Mouse (Mus musculus): Measurements from ENCODE around the gene Ptprs. TPM values are rescaled to one million over a fixed set of nuclear protein-coding genes. Genes with fewer than 3 reads are reported as not detected.

Gene Ptprs
- polyA plus RNA-seq, 1 experiment from 2014 or later: 314 TPM

- Histone ChIP-seq H3K27ac (no peak overlapping the region), H3K4me1 (peaks cover 21% of the 10 kb centered on the region), H3K9me3 (no peaks in the 10 kb centered on the region), H3K36me3 (peaks cover 65% of the 10 kb centered on the region), H3K4me2 (replicated peaks) (no peak overlapping the region), H3K9ac (no peak overlapping the region), H3K4me3 (no peak overlapping the region), H3K27me3 (replicated peaks) (no peaks in the 10 kb centered on the region)
- no peak for ATAC-seq (ENCODE audit: low FRiP score, low read depth)
- WGBS: 97% methylated on average over 7 of the region's 7 CpGs
These were observed 64.8 kb downstream of the Ptprs start for GRCm38 (mm10) chr17:56411437-56411836.

- no peak for ATAC-seq (ENCODE audit: low FRiP score, low read depth)
- WGBS: 39% methylated on average over 8 of the region's 8 CpGs
- H3K36me3 ChIP-seq: peaks cover 55% of the 10 kb centered on the region
- peaks cover 23% of the 10 kb centered on the region for H3K4me1 ChIP-seq
- H3K4me2 ChIP-seq (replicated peaks): no peak overlapping the region
- H3K4me3 ChIP-seq: no peak overlapping the region
- no peak overlapping the region for H3K27ac ChIP-seq
- no peaks in the 10 kb centered on the region for H3K9me3 ChIP-seq
- no peak overlapping the region for H3K9ac ChIP-seq
- H3K27me3 ChIP-seq (replicated peaks): no peaks in the 10 kb centered on the region
These were observed 66.5 kb downstream of the Ptprs start for GRCm38 (mm10) chr17:56409759-56410158.

- WGBS: 54% methylated on average over 13 of the region's 13 CpGs
- Histone ChIP-seq H3K9me3 (no peaks in the 10 kb centered on the region), H3K27ac (no peak overlapping the region), H3K27me3 (replicated peaks) (no peaks in the 10 kb centered on the region), H3K36me3 (peaks cover 53% of the 10 kb centered on the region), H3K4me2 (replicated peaks) (no peak overlapping the region), H3K9ac (no peak overlapping the region), H3K4me3 (no peak overlapping the region), H3K4me1 (peaks cover 23% of the 10 kb centered on the region)
- ATAC-seq (ENCODE audit: low FRiP score, low read depth): no peak
These were observed 67.2 kb downstream of the Ptprs start for GRCm38 (mm10) chr17:56408965-56409625.

GRCm38 (mm10) chr17:56407379-56407778, 68.9 kb downstream of the Ptprs start:
- H3K9me3 ChIP-seq: no peaks in the 10 kb centered on the region
- no peak overlapping the region for H3K4me3 ChIP-seq
- peaks cover 23% of the 10 kb centered on the region for H3K4me1 ChIP-seq
- no peak overlapping the region for H3K27ac ChIP-seq
- H3K27me3 ChIP-seq (replicated peaks): no peaks in the 10 kb centered on the region
- H3K36me3 ChIP-seq: peaks cover 52% of the 10 kb centered on the region
- H3K4me2 ChIP-seq (replicated peaks): no peak overlapping the region
- H3K9ac ChIP-seq: no peak overlapping the region
- ATAC-seq (ENCODE audit: low FRiP score, low read depth): no peak
- WGBS: 51% methylated on average over 8 of the region's 8 CpGs

- Histone ChIP-seq H3K4me1 (peaks cover 23% of the 10 kb centered on the region), H3K4me3 (no peak overlapping the region), H3K27me3 (replicated peaks) (no peaks in the 10 kb centered on the region), H3K27ac (no peak overlapping the region), H3K36me3 (peaks cover 52% of the 10 kb centered on the region), H3K9ac (no peak overlapping the region), H3K9me3 (no peaks in the 10 kb centered on the region), H3K4me2 (replicated peaks) (no peak overlapping the region)
- ATAC-seq (ENCODE audit: low FRiP score, low read depth): no peak
- 44% methylated on average over 4 of the region's 4 CpGs for WGBS
These were observed 69.4 kb downstream of the Ptprs start for GRCm38 (mm10) chr17:56406878-56407277.

- no peak overlapping the region for H3K4me3 ChIP-seq
- H3K9me3 ChIP-seq: no peaks in the 10 kb centered on the region
- no peak for ATAC-seq (ENCODE audit: low FRiP score, low read depth)
- H3K27me3 ChIP-seq (replicated peaks): no peaks in the 10 kb centered on the region
- H3K4me1 ChIP-seq: peaks cover 23% of the 10 kb centered on the region
- no peak overlapping the region for H3K27ac ChIP-seq
- no peak overlapping the region for H3K4me2 ChIP-seq (replicated peaks)
- H3K9ac ChIP-seq: no peak overlapping the region
- peaks cover 52% of the 10 kb centered on the region for H3K36me3 ChIP-seq
- 86% methylated on average over 14 of the region's 14 CpGs for WGBS
These were observed 70.1 kb downstream of the Ptprs start for GRCm38 (mm10) chr17:56405856-56406840.

- no peak overlapping the region for H3K4me3 ChIP-seq
- WGBS: 95% methylated on average over 3 of the region's 3 CpGs
- ATAC-seq (ENCODE audit: low FRiP score, low read depth): no peak
- no peak overlapping the region for H3K4me2 ChIP-seq (replicated peaks)
- H3K9me3 ChIP-seq: no peaks in the 10 kb centered on the region
- H3K9ac ChIP-seq: no peak overlapping the region
- peaks cover 52% of the 10 kb centered on the region for H3K36me3 ChIP-seq
- peaks cover 23% of the 10 kb centered on the region for H3K4me1 ChIP-seq
- no peaks in the 10 kb centered on the region for H3K27me3 ChIP-seq (replicated peaks)
- H3K27ac ChIP-seq: no peak overlapping the region
These were observed 70.9 kb downstream of the Ptprs start for GRCm38 (mm10) chr17:56405341-56405740.

GRCm38 (mm10) chr17:56401051-56401521, 75.2 kb downstream of the Ptprs start:
- H3K4me1 ChIP-seq: no peaks in the 10 kb centered on the region
- H3K9me3 ChIP-seq: no peaks in the 10 kb centered on the region
- no peak overlapping the region for H3K9ac ChIP-seq
- no peaks in the 10 kb centered on the region for H3K27me3 ChIP-seq (replicated peaks)
- WGBS: 94% methylated on average over 4 of the region's 4 CpGs
- ATAC-seq (ENCODE audit: low FRiP score, low read depth): no peak
- H3K27ac ChIP-seq: no peak overlapping the region
- no peak overlapping the region for H3K4me2 ChIP-seq (replicated peaks)
- H3K4me3 ChIP-seq: no peak overlapping the region
- H3K36me3 ChIP-seq: peaks cover 89% of the 10 kb centered on the region

- H3K36me3 ChIP-seq: peaks cover 96% of the 10 kb centered on the region
- H3K4me3 ChIP-seq: no peak overlapping the region
- 95% methylated on average over 3 of the region's 3 CpGs for WGBS
- ATAC-seq (ENCODE audit: low FRiP score, low read depth): no peak
- H3K9ac ChIP-seq: no peak overlapping the region
- H3K27ac ChIP-seq: no peak overlapping the region
- H3K4me2 ChIP-seq (replicated peaks): no peak overlapping the region
- no peaks in the 10 kb centered on the region for H3K4me1 ChIP-seq
- H3K27me3 ChIP-seq (replicated peaks): no peaks in the 10 kb centered on the region
- H3K9me3 ChIP-seq: no peaks in the 10 kb centered on the region
These were observed 76.1 kb downstream of the Ptprs start for GRCm38 (mm10) chr17:56400221-56400620.

- H3K36me3 ChIP-seq: peaks cover 100% of the 10 kb centered on the region
- H3K27me3 ChIP-seq (replicated peaks): no peaks in the 10 kb centered on the region
- H3K9me3 ChIP-seq: no peaks in the 10 kb centered on the region
- 89% methylated on average over 6 of the region's 6 CpGs for WGBS
- no peak overlapping the region for H3K9ac ChIP-seq
- no peak for ATAC-seq (ENCODE audit: low FRiP score, low read depth)
- no peaks in the 10 kb centered on the region for H3K4me1 ChIP-seq
- no peak overlapping the region for H3K27ac ChIP-seq
- H3K4me3 ChIP-seq: no peak overlapping the region
- no peak overlapping the region for H3K4me2 ChIP-seq (replicated peaks)
These were observed 80.2 kb downstream of the Ptprs start for GRCm38 (mm10) chr17:56396051-56396450.

- no peak for ATAC-seq (ENCODE audit: low FRiP score, low read depth)
- no peak overlapping the region for H3K9ac ChIP-seq
- no peak overlapping the region for H3K27ac ChIP-seq
- H3K27me3 ChIP-seq (replicated peaks): no peaks in the 10 kb centered on the region
- H3K36me3 ChIP-seq: peaks cover 100% of the 10 kb centered on the region
- no peaks in the 10 kb centered on the region for H3K9me3 ChIP-seq
- no peak overlapping the region for H3K4me2 ChIP-seq (replicated peaks)
- WGBS: 92% methylated on average over 10 of the region's 10 CpGs
- no peak overlapping the region for H3K4me3 ChIP-seq
- H3K4me1 ChIP-seq: no peaks in the 10 kb centered on the region
These were observed 82.4 kb downstream of the Ptprs start for GRCm38 (mm10) chr17:56393889-56394288.

- Histone ChIP-seq H3K9ac (no peak overlapping the region), H3K36me3 (peaks cover 100% of the 10 kb centered on the region), H3K27me3 (replicated peaks) (no peaks in the 10 kb centered on the region), H3K4me2 (replicated peaks) (no peak overlapping the region), H3K4me1 (no peaks in the 10 kb centered on the region), H3K9me3 (no peaks in the 10 kb centered on the region), H3K27ac (no peak overlapping the region), H3K4me3 (no peak overlapping the region)
- ATAC-seq (ENCODE audit: low FRiP score, low read depth): no peak
- WGBS: 93% methylated on average over 6 of the region's 6 CpGs
These were observed 83.0 kb downstream of the Ptprs start for GRCm38 (mm10) chr17:56393238-56393637.
